Mouse (Mus musculus) MEL (cell line): Measurements from ENCODE around the gene Yif1a.

Experiments used
- BHLHE40 ChIP-seq: IDR thresholded peaks from 2 replicates; pipeline ENCODE4 v1.6.1; 2012; ENCODE audit warnings: low read depth, mild to moderate bottlenecking, inconsistent platforms, low read length, improper control_type of control experiment, borderline replicate concordance
- CTCF ChIP-seq, 3 experiments: IDR thresholded peaks in 2 of 3; conservative IDR thresholded peaks in 1 of 3; 2 replicates each; pipeline ENCODE4 v1.5.1; 2011 to 2012; ENCODE audit warnings: low read length in 3 of 3, low read depth in 2 of 3, mild to moderate bottlenecking in 2 of 3, improper control_type of control experiment in 1 of 3, inconsistent platforms in 1 of 3, mixed read lengths in 1 of 3, moderate library complexity in 1 of 3; ENCODE audit not compliant: control insufficient read depth in 1 of 3, insufficient read depth in 1 of 3, poor library complexity in 1 of 3, severe bottlenecking in 1 of 3
- E2F4 ChIP-seq: IDR thresholded peaks from 2 replicates; pipeline ENCODE4 v1.6.1; 2011; ENCODE audit warnings: low read depth, low read length, improper control_type of control experiment, borderline replicate concordance
- EP300 ChIP-seq, 2 experiments: IDR thresholded peaks; 2 replicates each; pipeline ENCODE4 v1.6.1; 2011; ENCODE audit warnings: improper control_type of control experiment in 2 of 2, low read length in 2 of 2, low read depth in 1 of 2, mild to moderate bottlenecking in 1 of 2
- ETS1 ChIP-seq: IDR thresholded peaks from 2 replicates; pipeline ENCODE4 v1.6.1; 2012; ENCODE audit warnings: low read depth, mild to moderate bottlenecking, inconsistent platforms, low read length, improper control_type of control experiment, moderate library complexity
- GABPA ChIP-seq: IDR thresholded peaks from 2 replicates; pipeline ENCODE4 v1.6.1; 2012; ENCODE audit warnings: low read depth, mild to moderate bottlenecking, inconsistent platforms, low read length, improper control_type of control experiment, moderate library complexity
- POLR2A ChIP-seq, 2 experiments: IDR thresholded peaks; 2 replicates each; pipeline ENCODE4 v1.6.1; 2011 to 2012; ENCODE audit warnings: low read length in 2 of 2, mild to moderate bottlenecking in 2 of 2, control low read depth in 1 of 2, improper control_type of control experiment in 1 of 2, low read depth in 1 of 2, moderate library complexity in 1 of 2; ENCODE audit not compliant: control insufficient read depth in 1 of 2, insufficient read depth in 1 of 2, poor library complexity in 1 of 2
- TAL1 ChIP-seq: IDR thresholded peaks from 2 replicates; pipeline ENCODE4 v1.6.1; 2012; ENCODE audit warnings: mild to moderate bottlenecking, inconsistent platforms, low read length, moderate library complexity, mixed read lengths
- TBP ChIP-seq: IDR thresholded peaks from 2 replicates; pipeline ENCODE4 v1.8.0; 2011; ENCODE audit warnings: low read depth, low read length, improper control_type of control experiment
- TCF12 ChIP-seq: IDR thresholded peaks from 2 replicates; pipeline ENCODE4 v1.6.1; 2014; ENCODE audit warnings: low read depth, mild to moderate bottlenecking, inconsistent platforms, low read length, improper control_type of control experiment, moderate library complexity
- USF1 ChIP-seq: IDR thresholded peaks from 2 replicates; pipeline ENCODE4 v1.6.1; 2014; ENCODE audit warnings: low read depth, mild to moderate bottlenecking, inconsistent platforms, low read length, improper control_type of control experiment, moderate library complexity
- ZKSCAN1 ChIP-seq: IDR thresholded peaks from 2 replicates; pipeline ENCODE4 v1.6.1; 2012; ENCODE audit warnings: low read depth, mild to moderate bottlenecking, inconsistent platforms, low read length, improper control_type of control experiment, moderate library complexity

- TF ChIP-seq CTCF (IDR thresholded peaks at IDR 0.05 in 2 of 3, conservative IDR thresholded peaks at IDR 0.05 in 1 of 3; ENCODE audit: control insufficient read depth in 1 of 3, insufficient read depth in 1 of 3, low read depth in 2 of 3, low read length in 3 of 3, poor library complexity in 1 of 3, severe bottlenecking in 1 of 3), result no peak
- TF ChIP-seq USF1, result no peak
- no peak for TF ChIP-seq GABPA
- no peak for TF ChIP-seq BHLHE40
- no peak for TF ChIP-seq POLR2A (IDR thresholded peaks at IDR 0.05; ENCODE audit: control insufficient read depth in 1 of 2, insufficient read depth in 1 of 2, low read depth in 1 of 2, low read length in 2 of 2, poor library complexity in 1 of 2)
- no peak for TF ChIP-seq E2F4
- TF ChIP-seq ETS1, result no peak
- no peak for TF ChIP-seq TCF12
- no peak for TF ChIP-seq EP300 (IDR thresholded peaks at IDR 0.05; ENCODE audit: low read depth in 1 of 2, low read length in 2 of 2)
- no peak for TF ChIP-seq TAL1
- no peak for TF ChIP-seq TBP
- no peak for TF ChIP-seq ZKSCAN1
Measured at GRCm38 (mm10) chr19:5052853-5053252, 35.5 kb upstream of the Yif1a start.
